Mouse (Mus musculus) retina, embryonic 14.5 days (tissue): Measurements from ENCODE around the gene Set.

ENCODE experiments used
- DNase-seq: peaks from one replicate; pipeline ENCODE4 v3.0.0-alpha.2; 2015; ENCODE audit warnings: low spot score

Set gene

DNA sequence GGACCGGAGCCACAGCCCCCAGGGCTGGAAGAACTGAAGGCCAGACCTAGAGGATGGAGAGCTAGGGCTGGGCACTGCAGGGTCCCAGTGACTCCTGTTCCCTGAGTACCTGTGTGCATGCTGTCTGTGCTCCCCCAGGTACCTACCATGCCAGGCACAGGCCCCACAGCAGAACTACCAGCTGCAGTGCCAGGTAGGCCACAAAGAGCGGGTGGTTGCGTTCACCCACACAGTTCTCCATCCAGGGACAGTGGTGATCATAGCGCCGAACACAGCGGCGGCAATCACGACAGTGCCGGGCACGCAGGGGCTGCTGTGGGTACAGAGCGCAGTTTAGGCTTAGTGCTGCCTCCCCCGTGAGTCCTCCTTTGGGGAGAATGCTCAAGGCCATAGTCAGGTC, 34.3 kb downstream of the Set start:
- DNase-seq, result no peak

DNA sequence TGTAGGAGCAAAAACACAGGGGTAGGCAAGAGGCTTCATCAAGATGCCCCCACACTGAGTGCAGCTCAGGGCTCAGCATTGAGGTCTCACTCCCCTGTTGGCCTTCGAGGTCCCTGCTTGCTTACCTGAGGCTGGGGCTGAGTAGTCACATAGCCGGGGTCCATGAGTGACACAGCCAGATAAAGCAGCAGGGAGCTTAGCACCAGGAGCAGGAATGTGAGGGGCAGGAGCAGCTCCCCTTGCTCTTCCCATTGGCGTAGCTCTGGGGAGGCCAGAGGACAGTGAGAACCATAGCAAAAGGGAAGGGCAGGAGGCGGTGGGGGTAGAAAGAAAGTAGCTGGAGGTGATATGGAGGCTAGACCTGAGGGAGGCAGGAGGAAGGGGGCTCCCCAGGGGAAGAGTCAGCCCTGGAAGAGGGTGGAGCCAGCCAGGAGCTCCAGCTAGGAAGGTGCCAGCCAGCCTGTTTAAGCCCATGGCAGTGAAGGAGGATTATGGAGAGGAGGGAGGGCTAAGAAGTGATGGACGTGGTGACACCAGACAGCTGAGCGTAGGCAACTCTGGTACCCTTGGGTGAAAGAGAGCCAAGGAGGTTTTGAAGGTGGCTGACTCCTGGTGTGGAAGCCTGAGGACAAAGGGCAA, 35.2 kb downstream of the Set start:
- DNase-seq, result no peak

DNA sequence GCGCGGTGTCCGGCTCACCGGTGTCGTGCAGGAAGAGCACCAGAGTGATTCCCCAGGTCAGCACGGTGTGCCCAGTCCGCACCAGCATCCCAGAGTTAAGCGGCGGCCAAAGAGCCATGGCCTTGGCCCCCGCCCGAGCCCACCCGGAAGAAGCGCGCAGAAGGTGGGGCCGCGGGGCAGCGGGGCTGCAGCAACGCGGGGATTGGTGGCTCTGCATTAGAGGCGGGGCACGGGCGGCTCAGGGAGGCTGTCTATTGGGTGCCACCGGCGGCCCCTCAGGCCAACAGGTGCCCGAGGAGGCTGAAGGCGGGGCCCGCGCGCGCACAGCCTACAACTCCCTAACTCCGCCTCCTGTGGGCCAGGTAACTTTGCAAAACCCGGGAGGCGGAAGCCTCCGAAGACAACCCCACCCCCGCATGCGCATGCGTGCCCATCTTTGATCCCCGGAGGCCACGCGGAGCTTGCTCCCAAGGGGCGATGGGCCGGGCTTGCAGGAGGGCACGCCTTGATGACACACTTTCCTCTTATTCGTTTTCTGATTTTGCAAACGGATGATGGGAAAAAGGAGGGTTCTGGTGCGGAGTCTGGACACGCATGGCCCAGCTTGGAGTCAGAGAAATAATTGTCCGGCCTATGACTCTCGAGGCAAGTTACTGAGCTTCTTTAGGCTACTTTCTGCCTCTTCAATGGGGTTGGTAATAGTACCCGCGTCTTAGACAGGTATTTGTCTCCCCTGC, 36.5 kb downstream of the Set start, which contains the start of gene Zdhhc12:
Gene Zdhhc12 (minus strand): TSS at position 178 of the 737 bp plus-strand sequence.
- peak; percentile 95 for DNase-seq

DNA sequence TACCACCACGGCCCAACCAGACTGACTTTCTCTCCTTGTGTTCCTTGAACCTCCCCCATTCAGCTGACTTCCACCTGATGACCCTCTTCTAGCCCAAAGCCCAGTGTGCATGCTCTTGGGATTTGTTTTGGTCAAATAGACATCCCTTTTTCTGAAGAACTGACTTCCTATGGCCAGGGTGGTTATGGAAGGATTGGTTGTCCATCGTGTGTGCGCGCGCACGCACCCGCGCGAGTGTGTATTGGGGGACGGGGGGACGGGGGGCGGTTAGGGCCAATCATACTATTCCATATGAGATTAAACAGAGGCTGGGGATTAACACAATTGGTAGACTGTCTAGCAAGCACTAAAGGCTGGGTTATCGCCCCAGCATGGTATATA, 37.0 kb downstream of the Set start:
- DNase-seq, result peak; percentile 35

DNA sequence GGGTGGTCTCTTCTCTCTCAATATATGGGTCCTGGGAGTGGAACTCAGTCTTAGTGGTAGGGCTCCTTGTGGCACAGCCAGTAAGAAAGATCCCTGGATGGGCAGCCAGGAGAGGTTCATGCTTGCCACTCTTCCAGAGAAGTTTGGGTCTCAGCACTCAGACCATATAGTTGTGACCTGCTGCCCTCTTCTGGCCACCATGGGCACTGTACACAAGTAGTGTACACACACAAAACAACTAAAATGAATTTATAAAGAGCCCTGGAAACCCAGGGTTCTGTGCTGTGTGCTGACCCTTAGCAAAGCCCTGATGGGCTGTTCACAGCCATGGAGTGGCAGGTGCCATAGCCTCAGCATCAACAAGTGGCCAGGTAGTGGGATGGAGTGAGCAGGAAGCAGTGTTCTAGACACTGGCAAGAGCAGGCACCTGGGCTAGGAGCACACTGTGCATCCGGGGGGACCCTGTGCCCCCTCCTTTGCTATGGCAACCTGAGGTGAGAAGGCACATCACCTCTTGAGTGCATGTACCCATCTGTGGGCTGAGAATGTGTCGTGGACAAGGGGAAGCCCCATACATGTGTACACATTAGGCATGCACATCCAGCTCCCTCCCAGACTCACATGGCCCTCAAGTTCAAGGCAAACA, 38.8 kb downstream of the Set start:
- DNase-seq, result peak; percentile 76

DNA sequence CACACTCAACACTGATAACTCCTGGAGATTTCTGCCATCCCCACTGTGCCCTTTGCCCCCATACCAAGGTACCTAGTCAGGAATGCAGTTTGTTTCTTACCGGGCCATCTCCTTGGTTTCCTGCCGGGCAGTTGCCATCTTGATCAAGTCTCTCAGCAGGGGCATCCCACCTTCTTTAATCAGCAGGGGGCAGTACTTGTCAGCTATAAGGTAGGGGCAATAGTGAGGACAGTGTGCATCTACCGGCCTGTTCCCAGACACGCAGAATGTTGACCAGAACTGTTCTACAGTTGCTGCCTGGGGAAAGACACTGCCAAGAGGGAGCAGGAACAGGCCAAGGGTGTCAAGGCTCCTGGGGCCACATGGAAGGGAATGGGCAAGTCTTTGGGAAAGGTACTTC, 43.0 kb downstream of the Set start:
- DNase-seq, result no peak

DNA sequence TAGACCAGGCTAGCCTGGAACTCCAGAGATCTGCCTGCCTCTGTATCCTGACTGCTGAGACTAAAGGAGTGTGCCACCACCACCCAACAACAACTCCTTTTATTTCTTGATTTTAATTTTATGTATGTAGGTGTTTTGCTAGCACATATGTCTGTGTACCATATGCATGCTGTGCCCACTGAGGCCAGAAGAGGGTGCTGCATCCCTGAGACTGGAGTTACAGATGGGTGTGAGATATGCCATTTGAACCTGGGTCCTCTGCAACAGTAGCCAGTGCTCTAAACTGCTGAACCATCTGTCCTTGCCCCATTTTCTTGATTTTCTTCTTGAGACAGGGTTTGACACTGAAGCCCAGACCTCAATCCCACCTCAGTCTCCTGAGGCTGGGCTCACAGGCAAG, 49.2 kb downstream of the Set start:
- DNase-seq, result peak; percentile 68

DNA sequence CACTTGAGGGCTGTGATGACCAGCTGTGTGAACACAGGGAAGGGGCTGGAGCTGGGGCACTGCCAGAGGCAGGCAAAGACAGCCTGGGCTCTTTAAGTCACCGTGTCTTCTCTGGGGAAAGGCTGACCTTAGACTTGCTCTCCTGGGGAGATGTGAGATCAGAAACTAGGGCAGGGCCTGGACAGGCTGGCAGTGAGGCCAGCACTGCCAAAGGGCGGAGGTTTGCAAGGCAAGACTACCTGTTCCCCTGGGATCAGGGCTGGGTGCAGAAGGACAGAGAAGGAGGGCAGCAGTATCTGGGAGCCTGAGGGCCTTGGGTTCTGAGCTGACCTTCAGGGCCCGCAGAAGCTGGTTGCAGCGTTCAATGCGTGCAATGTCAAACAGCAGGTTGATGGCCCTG, 50.5 kb downstream of the Set start:
- no peak for DNase-seq

DNA sequence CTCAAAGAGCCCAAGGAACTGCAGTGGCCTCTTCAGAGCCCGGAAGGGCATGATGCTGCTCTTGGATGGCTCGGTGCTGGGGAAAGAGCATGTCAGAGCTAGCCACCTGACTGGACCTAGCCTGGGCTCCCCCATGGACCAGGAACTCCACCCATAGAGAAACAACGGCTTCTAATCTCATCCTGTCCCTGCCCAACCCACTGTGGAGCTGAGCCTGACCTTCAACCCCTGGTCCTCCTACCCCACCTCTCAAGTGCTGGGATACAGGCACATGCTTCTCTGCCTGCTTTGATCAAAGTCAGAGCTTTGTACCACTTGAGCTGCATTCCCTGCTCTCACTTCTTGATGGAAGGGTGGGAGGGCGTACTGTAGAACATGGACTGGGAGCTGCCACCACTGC, 51.1 kb downstream of the Set start:
- DNase-seq, result no peak

DNA sequence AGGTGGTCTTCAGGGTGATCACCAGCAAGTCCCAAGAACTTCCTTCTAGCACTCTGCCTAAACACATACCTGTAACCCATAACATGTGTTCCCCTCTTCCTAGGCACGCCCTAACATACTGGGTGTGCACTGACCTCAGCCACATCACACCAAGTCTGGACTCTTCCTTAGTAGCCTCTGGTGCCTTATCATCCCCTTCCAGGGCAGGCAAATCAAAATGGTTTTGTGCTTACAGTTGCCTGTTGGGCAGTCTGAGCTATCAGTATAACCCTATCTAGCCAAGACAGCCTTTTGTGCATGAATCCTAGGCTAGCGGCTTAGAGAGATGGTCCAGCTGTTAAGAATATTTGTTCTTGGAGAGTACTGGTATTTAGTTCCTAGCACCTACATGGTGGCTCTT, 54.3 kb downstream of the Set start:
- DNase-seq, result no peak

DNA sequence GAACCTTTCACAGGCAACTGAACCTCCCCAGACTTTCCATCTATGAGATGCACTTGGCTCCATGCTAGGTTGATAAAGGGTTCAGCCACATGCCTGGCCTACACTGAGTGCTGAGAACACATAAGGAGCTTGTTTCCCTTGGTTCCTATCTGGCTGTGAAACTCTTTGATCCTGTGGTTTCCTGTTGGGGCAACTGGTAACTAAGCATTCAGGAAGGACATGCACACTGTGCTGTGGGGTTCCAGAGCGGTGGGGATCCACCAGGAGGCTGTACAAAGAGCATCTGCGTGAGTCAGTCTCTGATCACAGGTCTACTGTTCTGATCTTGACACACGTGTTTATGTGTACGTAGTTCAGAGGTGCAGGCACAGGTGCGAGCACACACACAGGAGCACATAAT, 55.4 kb downstream of the Set start:
- DNase-seq, result no peak

DNA sequence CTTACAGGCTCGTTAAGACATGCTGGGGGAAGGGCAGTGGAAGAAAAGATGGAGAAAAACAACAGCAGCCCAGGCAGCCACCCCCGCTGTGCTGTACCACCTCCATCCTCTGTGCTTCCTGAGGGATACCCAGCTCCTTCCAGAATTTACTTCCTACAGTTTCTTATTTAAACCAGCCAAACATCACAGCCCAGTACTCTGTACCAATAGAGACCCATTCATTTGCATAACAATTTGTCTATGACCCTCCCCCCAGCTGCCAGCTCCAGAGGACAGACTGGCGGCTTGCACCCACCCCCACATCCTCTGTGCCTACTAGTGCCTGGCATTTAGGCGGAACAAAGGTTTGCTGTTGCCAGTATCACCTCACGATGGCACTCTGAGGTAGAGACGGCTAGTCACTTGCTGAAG, 62.5 kb downstream of the Set start:
- DNase-seq, result no peak

DNA sequence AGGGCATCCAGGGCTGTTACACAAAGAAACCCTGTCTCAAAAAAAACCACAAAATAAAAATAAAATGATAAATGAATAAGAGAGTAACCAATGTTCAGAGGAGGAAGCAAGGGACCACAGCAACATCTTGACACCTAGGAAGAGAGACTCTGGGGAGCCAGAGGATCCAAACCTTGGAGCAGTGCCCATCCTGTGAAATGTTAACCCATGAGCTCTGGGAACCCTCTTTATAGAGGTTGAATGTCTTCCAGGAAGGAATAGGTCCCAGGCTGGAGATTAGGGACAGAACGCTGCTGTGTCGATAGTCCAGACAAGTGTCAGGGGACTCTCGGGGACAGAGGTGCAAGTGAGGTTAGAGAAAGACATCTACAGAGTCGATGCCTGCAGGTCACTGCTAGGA, 63.1 kb downstream of the Set start:
- no peak for DNase-seq
